ENCODE assay signal across 8 mouse cellular contexts in the genomic region with DNA sequence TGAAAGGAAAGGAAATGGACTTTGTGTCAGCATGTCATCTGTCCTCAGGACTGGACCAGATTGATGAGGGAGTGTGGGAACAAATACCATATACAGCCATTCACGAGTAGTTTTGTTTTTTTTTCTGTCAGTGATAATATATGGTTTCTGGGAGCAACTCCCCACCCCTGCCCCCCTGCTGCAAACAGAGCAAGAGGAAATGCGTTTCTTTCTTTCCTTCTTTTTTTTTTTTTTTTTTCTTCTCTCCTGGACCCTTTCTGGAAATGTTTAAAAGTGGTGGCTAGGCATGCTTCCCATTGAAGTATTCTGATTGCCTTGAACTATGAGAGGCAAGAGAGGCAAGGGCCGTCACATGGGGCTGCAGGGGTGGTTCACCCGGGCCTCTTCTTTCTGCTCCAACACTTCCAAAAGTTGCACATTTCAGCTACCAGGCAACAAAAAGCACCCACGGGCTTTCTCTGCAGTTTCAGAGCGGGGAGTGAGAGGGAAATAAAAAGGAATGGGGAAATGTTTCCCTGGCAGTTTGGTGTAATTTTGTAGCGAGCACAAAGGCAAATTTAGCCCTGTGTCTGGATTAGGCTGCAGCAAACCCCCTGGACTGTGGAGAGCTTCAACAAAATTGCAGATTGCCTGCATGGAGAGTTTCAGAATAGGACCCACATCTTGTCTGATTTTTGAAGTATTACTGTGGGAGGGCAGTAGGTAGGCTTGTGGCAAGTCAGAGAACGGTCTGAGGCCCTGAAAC. TPM values are rescaled to one million over a fixed set of nuclear protein-coding genes. Genes with fewer than 3 reads are reported as not detected.
DNase-seq lines count a peak whose midpoint lies in the region; ATAC-seq and TF ChIP-seq lines count a peak whose summit lies in the region.

No protein-coding gene starts in this region.

- DNase-seq in kidney, postnatal 10 days = peak; percentile 26
- no peak for DNase-seq in kidney, adult 9 months
- no peak for DNase-seq in embryonic facial prominence, embryonic 11.5 days (ENCODE audit: low spot score)
- DNase-seq in c-Kit-positive CD71-positive TER-119-positive erythroid progenitor cells, embryonic 14.5 days (ENCODE audit: low spot score) = no peak
- no peak for DNase-seq in layer of hippocampus, postnatal 10 days (ENCODE audit: low spot score in 2 of 2)

- H3K27me3 ChIP-seq in embryonic facial prominence, embryonic 11.5 days (ENCODE audit: control insufficient read depth, insufficient read depth, low read length) = no peaks in the 10 kb centered on the region
- H3K27me3 ChIP-seq in hindbrain, embryonic 16.5 days (replicated peaks; ENCODE audit: control insufficient read depth, insufficient read depth, low read length) = no peaks in the 10 kb centered on the region
- no peaks in the 10 kb centered on the region for H3K27me3 ChIP-seq in myocyte (ENCODE audit: control insufficient read depth, insufficient read depth, insufficient read length)

- ATAC-seq in embryonic facial prominence, embryonic 11.5 days (replicated peaks; ENCODE audit: insufficient number of reproducible peaks, low FRiP score, low TSS enrichment, low read depth) = no peak
- no peak for ATAC-seq in hindbrain, embryonic 16.5 days
- ATAC-seq in CD4-positive, CD25-positive, alpha-beta regulatory T cell, adult 4 months = no peak

- H3ac ChIP-seq in myocyte (ENCODE audit: control insufficient read depth, insufficient read length) = no peak overlapping the region

- H3K27ac ChIP-seq in embryonic facial prominence, embryonic 11.5 days (replicated peaks; ENCODE audit: low read depth, low read length) = no peak overlapping the region
- H3K27ac ChIP-seq in hindbrain, embryonic 16.5 days (ENCODE audit: low read depth, low read length) = no peak overlapping the region; the same call in none of the 2 replicates

- H3K4me3 ChIP-seq in embryonic facial prominence, embryonic 11.5 days (ENCODE audit: low read depth, low read length) = peak overlapping the region; percentile 76
- peak overlapping the region; percentile 92 for H3K4me3 ChIP-seq in hindbrain, embryonic 16.5 days (ENCODE audit: low read length)
- H3K4me3 ChIP-seq in myocyte = peak overlapping the region; percentile 68

- H3K36me3 ChIP-seq in embryonic facial prominence, embryonic 11.5 days (replicated peaks; ENCODE audit: control insufficient read depth, insufficient read depth, low read depth, low read length) = no peaks in the 10 kb centered on the region
- no peaks in the 10 kb centered on the region for H3K36me3 ChIP-seq in hindbrain, embryonic 16.5 days (ENCODE audit: control insufficient read depth, insufficient read depth, low read length)
- H3K36me3 ChIP-seq in myocyte (ENCODE audit: control insufficient read depth, insufficient read depth) = no peaks in the 10 kb centered on the region

- H3K4me2 ChIP-seq in embryonic facial prominence, embryonic 11.5 days (ENCODE audit: low read depth, low read length) = peak overlapping the region; percentile 90
- H3K4me2 ChIP-seq in hindbrain, embryonic 16.5 days (ENCODE audit: low read length) = peak overlapping the region; percentile 86
- peak overlapping the region; percentile 97 for H3K4me2 ChIP-seq in myocyte (ENCODE audit: low read depth)

- no peaks in the 10 kb centered on the region; the same call in 1 of the 2 replicates for H3K4me1 ChIP-seq in embryonic facial prominence, embryonic 11.5 days (ENCODE audit: control insufficient read depth, insufficient read depth, low read length)
- H3K4me1 ChIP-seq in hindbrain, embryonic 16.5 days (ENCODE audit: control insufficient read depth, insufficient read depth, low read depth, low read length) = peaks cover 32% of the 10 kb centered on the region

- H3K9ac ChIP-seq in embryonic facial prominence, embryonic 11.5 days (replicated peaks; ENCODE audit: low read length) = no peak overlapping the region
- peak overlapping the region; percentile 96 for H3K9ac ChIP-seq in hindbrain, embryonic 16.5 days (ENCODE audit: low read depth, low read length)

- TF ChIP-seq POLR2A in myocyte (IDR thresholded peaks at IDR 0.05; ENCODE audit: insufficient read length, low read depth) = no peak

- WGBS in embryonic facial prominence, embryonic 11.5 days = 34% methylated on average over 8 of the region's 8 CpGs
- 13% methylated on average over 8 of the region's 8 CpGs for WGBS in hindbrain, embryonic 16.5 days

- no peaks in the 10 kb centered on the region for H3K9me3 ChIP-seq in embryonic facial prominence, embryonic 11.5 days (replicated peaks; ENCODE audit: control insufficient read depth, low read length)
- H3K9me3 ChIP-seq in hindbrain, embryonic 16.5 days (ENCODE audit: control insufficient read depth, low read length) = no peaks in the 10 kb centered on the region

- peaks cover 54% of the 10 kb centered on the region for H3K79me2 ChIP-seq in myocyte (ENCODE audit: control insufficient read depth, insufficient read depth)

TF ChIP-seq in myocyte, 11 proteins besides CTCF, POLR2A, EP300 and RAD21:
- TF ChIP-seq MYOD1 (IDR thresholded peaks at IDR 0.05; ENCODE audit: control insufficient read depth in 1 of 3, insufficient read length in 2 of 3, low read depth in 2 of 3) = no peak
- TF ChIP-seq MAX (IDR thresholded peaks at IDR 0.05; ENCODE audit: low read depth) = no peak
- TF ChIP-seq E2F4 (IDR thresholded peaks at IDR 0.05; ENCODE audit: insufficient read depth) = no peak
- no peak for TF ChIP-seq MYOG (IDR thresholded peaks at IDR 0.05; ENCODE audit: control insufficient read depth in 1 of 3, insufficient read depth in 1 of 3, insufficient read length in 2 of 3, low read depth in 2 of 3)
- TF ChIP-seq USF1 (IDR thresholded peaks at IDR 0.05; ENCODE audit: low read depth) = no peak
- no peak for TF ChIP-seq TCF12 (IDR thresholded peaks at IDR 0.05; ENCODE audit: insufficient read depth, poor library complexity, severe bottlenecking)
- no peak for TF ChIP-seq SRF (IDR thresholded peaks at IDR 0.05; ENCODE audit: control insufficient read depth, insufficient read length, low read depth)
- TF ChIP-seq TCF3 (IDR thresholded peaks at IDR 0.05; ENCODE audit: insufficient read length, low read depth) = no peak
- TF ChIP-seq POLR2AphosphoS2 (IDR thresholded peaks at IDR 0.05; ENCODE audit: insufficient read length, low read depth) = no peak
- TF ChIP-seq REST (IDR thresholded peaks at IDR 0.05; ENCODE audit: insufficient read depth, insufficient read length) = no peak
- no peak for TF ChIP-seq CEBPB (IDR thresholded peaks at IDR 0.05; ENCODE audit: insufficient read depth, poor library complexity, severe bottlenecking)

RNA-seq across cellular contexts. Expression of a gene that starts 2.2 kb away (rescaled TPM):
- 34.4 and 36.2 TPM in 2 replicates for polyA plus RNA-seq in embryonic facial prominence, embryonic 11.5 days (2014; fragmentation: Nextera tagmentation; extraction: Ambion mirVana)
- polyA plus RNA-seq in hindbrain, embryonic 16.5 days (2015; fragmentation: Nextera tagmentation; extraction: Ambion mirVana) = 86.9 and 93.7 TPM in 2 replicates
- polyA plus RNA-seq in myocyte (2012; fragmentation: generic; extraction: Trizol) = 16.9 TPM
- 1 to 10 TPM; 4.3 to 4.5 TPM for polyA plus RNA-seq in CD4-positive, CD25-positive, alpha-beta regulatory T cell, adult 4 months (2017; shearing (Covaris generic))
- total RNA-seq in layer of hippocampus, postnatal 10 days (2021) = 100 to 1,000 TPM; 149 to 163 TPM
